Mouse (Mus musculus) spleen, adult 18-20 months (tissue): ENCODE measurements around the gene Itpk1.

Experiments used
- DNase-seq, 2 experiments: peaks; one replicate each; pipeline ENCODE4 v3.0.0; 2022; ENCODE audit warnings: mixed read lengths in 2 of 2

Gene Itpk1

GRCm38 (mm10) chr12:102713153-102713865, 8.6 kb upstream of the Itpk1 start:
- DNase-seq: no peak

GRCm38 (mm10) chr12:102710851-102711375, 6.2 kb upstream of the Itpk1 start:
- no peak for DNase-seq

GRCm38 (mm10) chr12:102709896-102710295, 5.2 kb upstream of the Itpk1 start:
- no peak for DNase-seq

GRCm38 (mm10) chr12:102708220-102708619, 3.5 kb upstream of the Itpk1 start:
- DNase-seq: no peak

- no peak for DNase-seq
Measured at GRCm38 (mm10) chr12:102706833-102707463, 2.2 kb upstream of the Itpk1 start.

GRCm38 (mm10) chr12:102705906-102706640, 1.3 kb upstream of the Itpk1 start:
- no peak for DNase-seq

- peak; percentile 78 to 89 for DNase-seq
Measured at GRCm38 (mm10) chr12:102705216-102705871, 614 bp upstream of the Itpk1 start.

GRCm38 (mm10) chr12:102703921-102704408, 765 bp downstream of the Itpk1 start:
- DNase-seq: no peak

- DNase-seq: no peak
Measured at GRCm38 (mm10) chr12:102703441-102703840, 1.3 kb downstream of the Itpk1 start.

- DNase-seq: no peak
Measured at GRCm38 (mm10) chr12:102703111-102703412, 1.7 kb downstream of the Itpk1 start.

- peak; percentile 33 to 84 for DNase-seq
Measured at GRCm38 (mm10) chr12:102702356-102703110, 2.2 kb downstream of the Itpk1 start.

GRCm38 (mm10) chr12:102701691-102702207, 3.0 kb downstream of the Itpk1 start:
- no peak for DNase-seq

GRCm38 (mm10) chr12:102700453-102700852, 4.3 kb downstream of the Itpk1 start:
- DNase-seq: no peak

- DNase-seq: no peak
Measured at GRCm38 (mm10) chr12:102699156-102699555, 5.6 kb downstream of the Itpk1 start.

GRCm38 (mm10) chr12:102698089-102698684, 6.5 kb downstream of the Itpk1 start:
- DNase-seq: no peak

- no peak for DNase-seq
Measured at GRCm38 (mm10) chr12:102697381-102697780, 7.3 kb downstream of the Itpk1 start.

- no peak for DNase-seq
Measured at GRCm38 (mm10) chr12:102696635-102697354, 7.9 kb downstream of the Itpk1 start.

- DNase-seq: no peak
Measured at GRCm38 (mm10) chr12:102695369-102696239, 9.1 kb downstream of the Itpk1 start.

- DNase-seq: no peak
Measured at GRCm38 (mm10) chr12:102691761-102692160, 13.0 kb downstream of the Itpk1 start.

- DNase-seq: peak in 1 of 2 experiments; percentile 36
Measured at GRCm38 (mm10) chr12:102691180-102691579, 13.6 kb downstream of the Itpk1 start.
